Mouse (Mus musculus) midbrain, embryonic 15.5 days (tissue): ENCODE results near the gene Podnl1. TPM values are rescaled to one million over a fixed set of nuclear protein-coding genes. Genes with fewer than 3 reads are reported as not detected.

Experiments
- ATAC-seq: fragments of 200-750 bp; cut with Nextera tagmentation; replicated peaks from 2 replicates; pipeline ENCODE4 v1.8.0; 2017; ENCODE audit warnings: moderate TSS enrichment
- H3K27ac ChIP-seq: fragments of 300-500 bp; sonication (generic); 2 replicates; pipeline ENCODE4 v1.5.1; 2015; ENCODE audit warnings: mild to moderate bottlenecking, inconsistent platforms
- H3K27me3 ChIP-seq: fragments of 300-500 bp; sonication (generic); replicated peaks from 2 replicates; pipeline ENCODE4 v1.6.1; 2015; ENCODE audit warnings: inconsistent platforms
- H3K36me3 ChIP-seq: fragments of 300-500 bp; sonication (generic); replicated peaks from 2 replicates; pipeline ENCODE4 v1.6.1; 2015; ENCODE audit warnings: inconsistent platforms
- H3K4me1 ChIP-seq: fragments of 300-500 bp; sonication (generic); 2 replicates; pipeline ENCODE4 v1.6.1; 2015; ENCODE audit warnings: inconsistent platforms
- H3K4me2 ChIP-seq: fragments of 300-500 bp; sonication (generic); 2 replicates; pipeline ENCODE4 v1.6.1; 2015; ENCODE audit warnings: inconsistent platforms, mild to moderate bottlenecking, moderate library complexity
- H3K4me3 ChIP-seq: fragments of 300-500 bp; sonication (generic); 2 replicates; pipeline ENCODE4 v1.5.1; 2015; ENCODE audit warnings: mild to moderate bottlenecking, inconsistent platforms
- H3K9ac ChIP-seq: fragments of 300-500 bp; sonication (generic); 2 replicates; pipeline ENCODE4 v1.6.1; 2015; ENCODE audit warnings: mild to moderate bottlenecking, inconsistent platforms
- H3K9me3 ChIP-seq: fragments of 300-500 bp; sonication (generic); 2 replicates; pipeline ENCODE4 v1.6.1; 2016; ENCODE audit warnings: inconsistent platforms
- WGBS: fragments of 180-500 bp; shearing (Covaris S2); methylation state at CpG from one replicate; pipeline ENCODE4 v1.1.7; 2015; ENCODE audit warnings: mixed read lengths; 5-methylcytosine and 5-hydroxymethylcytosine counted together
- polyA plus RNA-seq: library from polyadenylated mRNA; unstranded; fragments of >200 nt; fragmentation: Nextera tagmentation; extraction: Ambion mirVana; gene quantifications from 2 replicates; pipeline ENCODE4 v1.2.1, GENCODE M21; 2015

The Podnl1 gene
- polyA plus RNA-seq, result 0.68 and 0.73 TPM in 2 replicates

- ATAC-seq, result no peak
- Histone ChIP-seq H3K36me3 (no peaks in the 10 kb centered on the region), H3K4me3 (no peak within 1 kb of the TSS), H3K4me1 (peaks cover 1% of the 10 kb centered on the region; the same call in 1 of the 2 replicates), H3K9ac (no peak within 1 kb of the TSS), H3K4me2 (no peak within 1 kb of the TSS), H3K9me3 (no peaks in the 10 kb centered on the region), H3K27ac (no peak within 1 kb of the TSS), H3K27me3 (no peaks in the 10 kb centered on the region)
- 63% methylated on average over 9 of the region's 9 CpGs for WGBS
Measured at GRCm38 (mm10) chr8:84125656-84126055, at the start of gene Podnl1. Gene Podnl1, plus strand, starts transcription at chr8:84125989.

GRCm38 (mm10) chr8:84076412-84076811 lies 49.4 kb upstream of the Podnl1 start:
- Histone ChIP-seq H3K4me1 (peaks cover 28% of the 10 kb centered on the region), H3K36me3 (peaks cover 35% of the 10 kb centered on the region), H3K9ac (no peak overlapping the region), H3K9me3 (no peaks in the 10 kb centered on the region), H3K4me2 (no peak overlapping the region), H3K27me3 (no peaks in the 10 kb centered on the region), H3K27ac (no peak overlapping the region), H3K4me3 (no peak overlapping the region)
- 91% methylated on average over 1 of the region's 1 CpGs for WGBS
- ATAC-seq, result no peak

GRCm38 (mm10) chr8:84076849-84077248 lies 48.9 kb upstream of the Podnl1 start:
- no peak for ATAC-seq
- no peaks in the 10 kb centered on the region for H3K27me3 ChIP-seq
- H3K4me1 ChIP-seq, result peaks cover 24% of the 10 kb centered on the region
- no peak overlapping the region for H3K4me2 ChIP-seq
- no peak overlapping the region for H3K4me3 ChIP-seq
- 85% methylated on average over 3 of the region's 3 CpGs for WGBS
- H3K36me3 ChIP-seq, result peaks cover 36% of the 10 kb centered on the region
- no peaks in the 10 kb centered on the region for H3K9me3 ChIP-seq
- H3K9ac ChIP-seq, result no peak overlapping the region
- H3K27ac ChIP-seq, result no peak overlapping the region

DNA sequence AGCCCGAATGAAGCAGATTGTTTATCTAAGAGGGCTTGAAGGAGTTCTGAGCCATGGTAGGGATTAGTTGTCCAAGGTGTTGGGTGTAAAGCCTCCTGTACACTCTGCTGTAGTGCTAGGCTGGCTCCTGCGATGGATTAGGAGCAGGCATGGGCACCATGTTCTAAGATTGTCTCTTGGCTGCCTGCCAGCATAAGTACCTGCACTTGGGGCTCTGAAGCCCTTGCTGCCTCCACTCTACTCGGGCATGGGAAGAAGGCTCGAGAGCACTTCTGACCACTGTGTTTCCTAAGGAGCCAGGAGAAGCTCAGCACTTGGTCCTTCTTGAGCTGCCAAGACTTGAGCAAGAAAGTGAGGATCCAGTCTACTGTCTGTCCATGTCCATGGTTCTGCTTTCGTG lies 46.6 kb upstream of the Podnl1 start:
- 86% methylated on average over 5 of the region's 5 CpGs for WGBS
- H3K36me3 ChIP-seq, result peaks cover 49% of the 10 kb centered on the region
- H3K27me3 ChIP-seq, result no peaks in the 10 kb centered on the region
- H3K9me3 ChIP-seq, result no peaks in the 10 kb centered on the region
- no peak for ATAC-seq
- no peak overlapping the region for H3K9ac ChIP-seq
- no peak overlapping the region for H3K4me3 ChIP-seq
- no peak overlapping the region for H3K27ac ChIP-seq
- peaks cover under 1% of the 10 kb centered on the region for H3K4me1 ChIP-seq
- H3K4me2 ChIP-seq, result no peak overlapping the region

GRCm38 (mm10) chr8:84083829-84084241 lies 42.0 kb upstream of the Podnl1 start:
- H3K4me1 ChIP-seq, result no peaks in the 10 kb centered on the region; the same call in 1 of the 2 replicates
- H3K27me3 ChIP-seq, result no peaks in the 10 kb centered on the region
- H3K36me3 ChIP-seq, result peaks cover 55% of the 10 kb centered on the region
- no peak overlapping the region for H3K27ac ChIP-seq
- no peaks in the 10 kb centered on the region for H3K9me3 ChIP-seq
- H3K4me3 ChIP-seq, result no peak overlapping the region
- H3K9ac ChIP-seq, result no peak overlapping the region
- no peak overlapping the region for H3K4me2 ChIP-seq
- ATAC-seq, result peak; percentile 46; the same call in 1 of the 2 replicates
- WGBS, result 18% methylated on average over 8 of the region's 8 CpGs

DNA sequence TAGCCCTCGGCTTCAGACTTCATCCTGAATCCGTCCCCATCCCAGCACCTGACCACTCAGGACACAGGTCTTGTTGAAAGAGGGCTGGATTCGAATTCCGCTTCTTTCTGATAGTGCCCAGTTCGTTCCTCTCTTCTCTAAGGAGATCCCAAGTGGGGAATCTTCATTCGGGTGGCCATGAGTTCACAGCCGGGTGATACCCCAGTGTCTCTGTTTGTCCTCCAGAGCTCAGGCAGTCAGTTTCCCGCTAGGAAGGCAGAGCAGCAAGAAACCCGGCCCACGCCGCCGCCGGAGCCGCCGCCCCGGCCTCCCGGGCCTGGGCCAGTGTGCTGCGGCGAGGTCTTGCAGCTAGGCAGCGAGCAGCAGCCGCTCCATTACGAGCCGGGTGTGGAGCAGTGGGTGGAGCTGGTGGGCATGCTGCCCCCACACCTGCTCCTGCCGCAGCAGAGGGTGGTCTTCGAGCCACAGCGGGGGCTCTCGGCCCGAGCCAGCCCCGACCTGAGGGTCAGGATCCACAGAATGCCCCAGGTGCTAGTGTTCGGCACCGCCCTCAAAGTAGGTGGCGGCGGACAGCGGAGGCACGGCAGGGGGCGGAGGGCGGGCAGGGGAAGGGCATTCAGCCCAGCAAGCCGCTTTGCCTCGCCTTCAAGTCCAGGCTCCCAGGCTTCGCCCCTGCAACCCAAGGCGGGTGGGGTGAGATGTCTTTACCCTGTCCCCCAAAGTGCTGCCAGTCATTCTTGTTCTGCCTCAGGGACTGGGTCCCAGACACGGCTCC lies 41.3 kb upstream of the Podnl1 start:
- no peaks in the 10 kb centered on the region; the same call in 1 of the 2 replicates for H3K4me1 ChIP-seq
- 30% methylated on average over 42 of the region's 42 CpGs for WGBS
- H3K36me3 ChIP-seq, result peaks cover 54% of the 10 kb centered on the region
- ATAC-seq, result no peak
- H3K9ac ChIP-seq, result no peak overlapping the region
- H3K9me3 ChIP-seq, result no peaks in the 10 kb centered on the region
- H3K4me3 ChIP-seq, result no peak overlapping the region
- no peak overlapping the region for H3K4me2 ChIP-seq
- H3K27me3 ChIP-seq, result no peaks in the 10 kb centered on the region
- no peak overlapping the region for H3K27ac ChIP-seq

- H3K9me3 ChIP-seq, result no peaks in the 10 kb centered on the region
- H3K4me1 ChIP-seq, result no peaks in the 10 kb centered on the region; the same call in 1 of the 2 replicates
- no peaks in the 10 kb centered on the region for H3K27me3 ChIP-seq
- no peak overlapping the region for H3K9ac ChIP-seq
- H3K36me3 ChIP-seq, result peaks cover 54% of the 10 kb centered on the region
- H3K4me3 ChIP-seq, result no peak overlapping the region
- H3K27ac ChIP-seq, result no peak overlapping the region
- H3K4me2 ChIP-seq, result no peak overlapping the region
- ATAC-seq, result no peak
- WGBS, result 94% methylated on average over 7 of the region's 7 CpGs
Measured at GRCm38 (mm10) chr8:84087156-84087555, 38.6 kb upstream of the Podnl1 start.

GRCm38 (mm10) chr8:84087821-84088220 lies 38.0 kb upstream of the Podnl1 start:
- Histone ChIP-seq H3K9me3 (no peaks in the 10 kb centered on the region), H3K27me3 (no peaks in the 10 kb centered on the region), H3K9ac (no peak overlapping the region), H3K4me2 (no peak overlapping the region), H3K4me3 (no peak overlapping the region), H3K36me3 (peaks cover 54% of the 10 kb centered on the region), H3K27ac (no peak overlapping the region), H3K4me1 (no peaks in the 10 kb centered on the region; the same call in 1 of the 2 replicates)
- ATAC-seq, result no peak
- WGBS, result 94% methylated on average over 14 of the region's 14 CpGs

DNA sequence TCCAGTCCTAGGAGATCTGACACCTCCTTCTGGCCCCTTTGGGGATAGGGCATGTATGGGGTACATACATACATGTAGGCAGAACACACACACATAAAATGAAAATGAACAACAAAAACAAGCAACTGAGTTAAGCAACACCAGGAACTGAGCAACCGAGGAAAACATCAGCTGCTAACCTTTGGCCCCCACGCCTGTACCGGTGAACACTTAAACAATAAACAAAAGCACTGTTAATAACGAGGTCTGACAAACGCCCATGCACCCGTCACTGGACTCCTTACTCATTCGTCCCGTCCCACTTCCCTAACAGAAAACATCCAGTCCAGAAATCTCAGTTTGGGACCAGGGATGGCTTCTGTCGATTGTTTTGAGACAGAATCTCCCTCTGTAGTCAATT lies 36.5 kb upstream of the Podnl1 start:
- Histone ChIP-seq H3K9ac (no peak overlapping the region), H3K9me3 (no peaks in the 10 kb centered on the region), H3K36me3 (peaks cover 56% of the 10 kb centered on the region), H3K4me3 (no peak overlapping the region), H3K27me3 (no peaks in the 10 kb centered on the region), H3K4me2 (no peak overlapping the region), H3K27ac (no peak overlapping the region), H3K4me1 (no peaks in the 10 kb centered on the region; the same call in 1 of the 2 replicates)
- WGBS, result 87% methylated on average over 9 of the region's 9 CpGs
- no peak for ATAC-seq

GRCm38 (mm10) chr8:84090585-84090984 lies 35.2 kb upstream of the Podnl1 start:
- peaks cover 62% of the 10 kb centered on the region for H3K36me3 ChIP-seq
- H3K27me3 ChIP-seq, result no peaks in the 10 kb centered on the region
- H3K4me2 ChIP-seq, result no peak overlapping the region
- no peak overlapping the region for H3K27ac ChIP-seq
- WGBS, result 93% methylated on average over 8 of the region's 8 CpGs
- no peak for ATAC-seq
- H3K4me1 ChIP-seq, result no peaks in the 10 kb centered on the region
- H3K9ac ChIP-seq, result no peak overlapping the region
- no peaks in the 10 kb centered on the region for H3K9me3 ChIP-seq
- H3K4me3 ChIP-seq, result no peak overlapping the region

GRCm38 (mm10) chr8:84096061-84096460 lies 29.7 kb upstream of the Podnl1 start:
- no peaks in the 10 kb centered on the region for H3K9me3 ChIP-seq
- 71% methylated on average over 8 of the region's 8 CpGs for WGBS
- no peak for ATAC-seq
- H3K4me1 ChIP-seq, result 0 out of 2 replicates have a peak, but pooled peaks cover under 1% of the 10 kb centered on the region
- no peak overlapping the region for H3K9ac ChIP-seq
- no peak overlapping the region for H3K4me2 ChIP-seq
- no peak overlapping the region for H3K4me3 ChIP-seq
- no peak overlapping the region for H3K27ac ChIP-seq
- H3K27me3 ChIP-seq, result no peaks in the 10 kb centered on the region
- peaks cover 47% of the 10 kb centered on the region for H3K36me3 ChIP-seq

- ATAC-seq, result no peak
Measured at GRCm38 (mm10) chr8:84098376-84098775, 27.4 kb upstream of the Podnl1 start.

More at GRCm38 (mm10) chr8:84098376-84098775, 27.4 kb upstream of the Podnl1 start:
- Histone ChIP-seq H3K27ac (no peak overlapping the region), H3K9ac (no peak overlapping the region), H3K9me3 (no peaks in the 10 kb centered on the region), H3K27me3 (no peaks in the 10 kb centered on the region), H3K36me3 (peaks cover 29% of the 10 kb centered on the region; the same call in 1 of the 2 replicates), H3K4me2 (no peak overlapping the region), H3K4me1 (peaks cover 23% of the 10 kb centered on the region), H3K4me3 (no peak overlapping the region)
- WGBS, result 96% methylated on average over 7 of the region's 7 CpGs
